Mouse (Mus musculus) intestine, embryonic 14.5 days (tissue): ENCODE measurements around the gene Inpp5d. TPM values are rescaled to one million over a fixed set of nuclear protein-coding genes. Genes with fewer than 3 reads are reported as not detected.

Source experiments
- ATAC-seq: fragments of 200-750 bp; cut with Nextera tagmentation; replicated peaks from 2 replicates; pipeline ENCODE4 v1.8.0; 2017; ENCODE audit warnings: low read depth, moderate number of reproducible peaks, moderate TSS enrichment, moderate library complexity; ENCODE audit not compliant: low FRiP score, low TSS enrichment
- DNase-seq: peaks from one replicate; pipeline ENCODE4 v3.0.0-alpha.2; 2018; ENCODE audit warnings: low spot score
- H3K27ac ChIP-seq: fragments of 300-500 bp; sonication (generic); 2 replicates; pipeline ENCODE4 v1.5.1; 2014; ENCODE audit warnings: low read depth, mild to moderate bottlenecking, control low read depth
- H3K27me3 ChIP-seq: fragments of 300-500 bp; sonication (generic); replicated peaks from 2 replicates; pipeline ENCODE4 v1.6.1; 2014; ENCODE audit warnings: low read length, control low read depth; ENCODE audit not compliant: control insufficient read depth, insufficient read depth
- H3K36me3 ChIP-seq: fragments of 300-500 bp; sonication (generic); 2 replicates; pipeline ENCODE4 v1.6.1; 2014; ENCODE audit warnings: low read length, control low read depth; ENCODE audit not compliant: control insufficient read depth, insufficient read depth
- H3K4me1 ChIP-seq: fragments of 300-500 bp; sonication (generic); replicated peaks from 2 replicates; pipeline ENCODE4 v1.6.1; 2014; ENCODE audit warnings: low read length, control low read depth, mixed read lengths; ENCODE audit not compliant: control insufficient read depth, insufficient read depth
- H3K4me2 ChIP-seq: fragments of 300-500 bp; sonication (generic); 2 replicates; pipeline ENCODE4 v1.6.1; 2014; ENCODE audit warnings: low read length
- H3K4me3 ChIP-seq: fragments of 300-500 bp; sonication (generic); 2 replicates; pipeline ENCODE4 v1.5.1; 2014; ENCODE audit warnings: low read depth, low read length, control low read depth, mixed read lengths
- H3K9ac ChIP-seq: fragments of 300-500 bp; sonication (generic); 2 replicates; pipeline ENCODE4 v1.6.1; 2014; ENCODE audit warnings: mild to moderate bottlenecking, low read length
- H3K9me3 ChIP-seq: fragments of 300-500 bp; sonication (generic); 2 replicates; pipeline ENCODE4 v1.6.1; 2016; ENCODE audit warnings: low read length, control low read depth; ENCODE audit not compliant: control insufficient read depth
- WGBS: fragments of 180-500 bp; shearing (Covaris S2); extraction: QIAGEN DNeasy Blood & Tissue Kit; methylation state at CpG from one replicate; pipeline ENCODE4 v1.1.7; 2014; 5-methylcytosine and 5-hydroxymethylcytosine counted together
- polyA plus RNA-seq: library from polyadenylated mRNA; unstranded; fragments of >200 nt; fragmentation: Nextera tagmentation; extraction: Ambion mirVana; gene quantifications from 2 replicates; pipeline ENCODE4 v1.2.1, GENCODE M21; 2014

Inpp5d gene
- polyA plus RNA-seq, 1 experiment from 2014 or later = 8.2 TPM

- DNase-seq (no peak), ATAC-seq (no peak)
- Histone ChIP-seq H3K36me3 (no peaks in the 10 kb centered on the region), H3K27me3 (no peaks in the 10 kb centered on the region), H3K4me2 (no peak overlapping the region), H3K27ac (no peak overlapping the region), H3K9me3 (no peaks in the 10 kb centered on the region), H3K4me1 (no peaks in the 10 kb centered on the region), H3K4me3 (no peak overlapping the region), H3K9ac (no peak overlapping the region)
- WGBS = 54% methylated on average over 1 of the region's 1 CpGs
Measured at GRCm38 (mm10) chr1:87687009-87687408, 66.9 kb downstream of the Inpp5d start.

GRCm38 (mm10) chr1:87689661-87690341 is 69.7 kb downstream of the Inpp5d start:
- Histone ChIP-seq H3K36me3 (no peaks in the 10 kb centered on the region), H3K27ac (no peak overlapping the region), H3K9ac (no peak overlapping the region), H3K27me3 (no peaks in the 10 kb centered on the region), H3K9me3 (no peaks in the 10 kb centered on the region), H3K4me3 (no peak overlapping the region), H3K4me2 (no peak overlapping the region), H3K4me1 (no peaks in the 10 kb centered on the region)
- DNase-seq (no peak), ATAC-seq (no peak)
- WGBS = 80% methylated on average over 1 of the region's 1 CpGs

- ATAC-seq = no peak
- H3K9me3 ChIP-seq = no peaks in the 10 kb centered on the region
- no peaks in the 10 kb centered on the region for H3K4me1 ChIP-seq
- WGBS = 77% methylated on average over 5 of the region's 5 CpGs
- H3K4me2 ChIP-seq = no peak overlapping the region
- no peaks in the 10 kb centered on the region for H3K27me3 ChIP-seq
- no peaks in the 10 kb centered on the region for H3K36me3 ChIP-seq
- no peak overlapping the region for H3K9ac ChIP-seq
- DNase-seq = no peak
- no peak overlapping the region for H3K27ac ChIP-seq
- H3K4me3 ChIP-seq = no peak overlapping the region
Measured at GRCm38 (mm10) chr1:87696358-87696757, 76.2 kb downstream of the Inpp5d start.

GRCm38 (mm10) chr1:87698010-87698409 is 77.9 kb downstream of the Inpp5d start:
- Histone ChIP-seq H3K9ac (no peak overlapping the region), H3K27me3 (no peaks in the 10 kb centered on the region), H3K4me1 (no peaks in the 10 kb centered on the region), H3K36me3 (no peaks in the 10 kb centered on the region), H3K4me2 (no peak overlapping the region), H3K4me3 (no peak overlapping the region), H3K9me3 (no peaks in the 10 kb centered on the region), H3K27ac (no peak overlapping the region)
- 82% methylated on average over 6 of the region's 6 CpGs for WGBS
- no peak for DNase-seq
- ATAC-seq = no peak

- H3K9me3 ChIP-seq = no peaks in the 10 kb centered on the region
- H3K27me3 ChIP-seq = no peaks in the 10 kb centered on the region
- no peaks in the 10 kb centered on the region for H3K4me1 ChIP-seq
- no peak overlapping the region for H3K9ac ChIP-seq
- ATAC-seq = no peak
- H3K27ac ChIP-seq = no peak overlapping the region
- 79% methylated on average over 5 of the region's 5 CpGs for WGBS
- no peaks in the 10 kb centered on the region for H3K36me3 ChIP-seq
- no peak for DNase-seq
- H3K4me2 ChIP-seq = no peak overlapping the region
- H3K4me3 ChIP-seq = no peak overlapping the region
Measured at GRCm38 (mm10) chr1:87699890-87700448, 79.9 kb downstream of the Inpp5d start.

- no peaks in the 10 kb centered on the region for H3K27me3 ChIP-seq
- H3K4me2 ChIP-seq = no peak overlapping the region
- no peak overlapping the region for H3K4me3 ChIP-seq
- DNase-seq (no peak), ATAC-seq (no peak)
- H3K9me3 ChIP-seq = peaks cover 5% of the 10 kb centered on the region; the same call in 1 of the 2 replicates
- WGBS = 80% methylated on average over 2 of the region's 2 CpGs
- H3K27ac ChIP-seq = no peak overlapping the region
- no peaks in the 10 kb centered on the region for H3K36me3 ChIP-seq
- H3K9ac ChIP-seq = no peak overlapping the region
- H3K4me1 ChIP-seq = no peaks in the 10 kb centered on the region
Measured at GRCm38 (mm10) chr1:87704230-87704629, 84.1 kb downstream of the Inpp5d start.

GRCm38 (mm10) chr1:87706361-87706760 is 86.2 kb downstream of the Inpp5d start:
- no peaks in the 10 kb centered on the region for H3K27me3 ChIP-seq
- H3K36me3 ChIP-seq = no peaks in the 10 kb centered on the region
- H3K9ac ChIP-seq = no peak overlapping the region
- peaks cover 5% of the 10 kb centered on the region; the same call in 1 of the 2 replicates for H3K9me3 ChIP-seq
- H3K27ac ChIP-seq = no peak overlapping the region
- H3K4me3 ChIP-seq = no peak overlapping the region
- DNase-seq (no peak), ATAC-seq (no peak)
- no peaks in the 10 kb centered on the region for H3K4me1 ChIP-seq
- H3K4me2 ChIP-seq = no peak overlapping the region
- 86% methylated on average over 3 of the region's 3 CpGs for WGBS

- H3K4me3 ChIP-seq = no peak overlapping the region
- H3K27ac ChIP-seq = no peak overlapping the region
- no peaks in the 10 kb centered on the region for H3K4me1 ChIP-seq
- DNase-seq (no peak), ATAC-seq (no peak)
- no peaks in the 10 kb centered on the region for H3K27me3 ChIP-seq
- 78% methylated on average over 6 of the region's 6 CpGs for WGBS
- H3K9me3 ChIP-seq = peaks cover 5% of the 10 kb centered on the region; the same call in 1 of the 2 replicates
- H3K36me3 ChIP-seq = no peaks in the 10 kb centered on the region
- H3K9ac ChIP-seq = no peak overlapping the region
- no peak overlapping the region for H3K4me2 ChIP-seq
Measured at GRCm38 (mm10) chr1:87709020-87709419, 88.9 kb downstream of the Inpp5d start.
